Mouse (Mus musculus) embryonic facial prominence, embryonic 11.5 days (tissue): ENCODE data around the gene Rhot1. TPM values are rescaled to one million over a fixed set of nuclear protein-coding genes. Genes with fewer than 3 reads are reported as not detected.
"Not testable (repeated sequence)": the region's sequence is repeated elsewhere in the genome, so short reads cannot be mapped to it uniquely, and the experiment has no call there.

Source experiments
- ATAC-seq: fragments of 200-750 bp; cut with Nextera tagmentation; replicated peaks from 2 replicates; pipeline ENCODE4 v1.8.0; 2017; ENCODE audit warnings: low read depth; ENCODE audit not compliant: insufficient number of reproducible peaks, low FRiP score, low TSS enrichment
- DNase-seq: peaks from one replicate; pipeline ENCODE4 v3.0.0-alpha.2; 2015; ENCODE audit warnings: low spot score
- H3K27ac ChIP-seq: fragments of 300-500 bp; sonication (generic); replicated peaks from 2 replicates; pipeline ENCODE4 v1.5.1; 2014; ENCODE audit warnings: mild to moderate bottlenecking, low read depth, low read length, control low read depth
- H3K27me3 ChIP-seq: fragments of 300-500 bp; sonication (generic); 2 replicates; pipeline ENCODE4 v1.6.1; 2014; ENCODE audit warnings: mild to moderate bottlenecking, low read length, moderate library complexity, mixed read lengths; ENCODE audit not compliant: control insufficient read depth, insufficient read depth
- H3K36me3 ChIP-seq: fragments of 300-500 bp; sonication (generic); replicated peaks from 2 replicates; pipeline ENCODE4 v1.6.1; 2014; ENCODE audit warnings: low read depth, mild to moderate bottlenecking, low read length, moderate library complexity, mixed read lengths; ENCODE audit not compliant: control insufficient read depth, insufficient read depth
- H3K4me1 ChIP-seq: fragments of 300-500 bp; sonication (generic); 2 replicates; pipeline ENCODE4 v1.6.1; 2014; ENCODE audit warnings: low read length, mixed read lengths; ENCODE audit not compliant: control insufficient read depth, insufficient read depth
- H3K4me2 ChIP-seq: fragments of 300-500 bp; sonication (generic); 2 replicates; pipeline ENCODE4 v1.6.1; 2014; ENCODE audit warnings: low read depth, mild to moderate bottlenecking, control low read depth, low read length, moderate library complexity
- H3K4me3 ChIP-seq: fragments of 300-500 bp; sonication (generic); 2 replicates; pipeline ENCODE4 v1.5.1; 2014; ENCODE audit warnings: low read depth, low read length, control low read depth
- H3K9ac ChIP-seq: fragments of 300-500 bp; sonication (generic); replicated peaks from 2 replicates; pipeline ENCODE4 v1.6.1; 2014; ENCODE audit warnings: mild to moderate bottlenecking, control low read depth, low read length
- H3K9me3 ChIP-seq: fragments of 300-500 bp; sonication (generic); replicated peaks from 2 replicates; pipeline ENCODE4 v1.6.1; 2016; ENCODE audit warnings: mild to moderate bottlenecking, low read length, inconsistent platforms, mixed read lengths; ENCODE audit not compliant: control insufficient read depth
- WGBS: fragments of 180-500 bp; shearing (Covaris S2); extraction: QIAGEN DNeasy Blood & Tissue Kit; methylation state at CpG from one replicate; pipeline ENCODE4 v1.1.7; 2014; 5-methylcytosine and 5-hydroxymethylcytosine counted together
- polyA plus RNA-seq: library from polyadenylated mRNA; unstranded; fragments of >200 nt; fragmentation: Nextera tagmentation; extraction: Ambion mirVana; gene quantifications from 2 replicates; pipeline ENCODE4 v1.2.1, GENCODE M21; 2014

Gene Rhot1
- polyA plus RNA-seq, 1 experiment from 2014 or later: 73.1 TPM

GRCm38 (mm10) chr11:80218657-80219293, 10.0 kb downstream of the Rhot1 start:
- H3K4me2 ChIP-seq: no peak overlapping the region
- H3K9me3 ChIP-seq: no peaks in the 10 kb centered on the region
- DNase-seq: no peak
- WGBS: 84% methylated on average over 11 of the region's 11 CpGs
- H3K27me3 ChIP-seq: no peaks in the 10 kb centered on the region
- no peak overlapping the region for H3K27ac ChIP-seq
- no peaks in the 10 kb centered on the region for H3K4me1 ChIP-seq
- H3K9ac ChIP-seq: no peak overlapping the region
- no peak overlapping the region for H3K4me3 ChIP-seq
- H3K36me3 ChIP-seq: peaks cover 4% of the 10 kb centered on the region; the same call in 1 of the 2 replicates
- ATAC-seq: no peak

- H3K27ac ChIP-seq, H3K4me1 ChIP-seq: not testable (repeated sequence)
- 98% methylated on average over 3 of the region's 5 CpGs for WGBS
Observed at GRCm38 (mm10) chr11:80230066-80230465, 21.2 kb downstream of the Rhot1 start.

GRCm38 (mm10) chr11:80237278-80237677, 28.5 kb downstream of the Rhot1 start:
- Histone ChIP-seq H3K4me2 (no peak overlapping the region), H3K9me3 (no peaks in the 10 kb centered on the region), H3K27me3 (no peaks in the 10 kb centered on the region), H3K9ac (no peak overlapping the region), H3K4me1 (no peaks in the 10 kb centered on the region), H3K4me3 (no peak overlapping the region), H3K27ac (no peak overlapping the region), H3K36me3 (peaks cover 3% of the 10 kb centered on the region; the same call in 1 of the 2 replicates)
- 86% methylated on average over 3 of the region's 3 CpGs for WGBS
- no peak for DNase-seq
- no peak for ATAC-seq

More at GRCm38 (mm10) chr11:80230066-80230465, 21.2 kb downstream of the Rhot1 start:
- not testable (repeated sequence) for H3K4me2 ChIP-seq, H3K27me3 ChIP-seq, DNase-seq, H3K9ac ChIP-seq, ATAC-seq, H3K36me3 ChIP-seq, H3K4me3 ChIP-seq, H3K9me3 ChIP-seq

GRCm38 (mm10) chr11:80238306-80238705, 29.5 kb downstream of the Rhot1 start:
- Histone ChIP-seq H3K4me2 (no peak overlapping the region), H3K9me3 (no peaks in the 10 kb centered on the region), H3K27ac (no peak overlapping the region), H3K9ac (no peak overlapping the region), H3K4me1 (no peaks in the 10 kb centered on the region), H3K27me3 (no peaks in the 10 kb centered on the region), H3K4me3 (no peak overlapping the region), H3K36me3 (no peaks in the 10 kb centered on the region; the same call in 1 of the 2 replicates)
- ATAC-seq (no peak), DNase-seq (no peak)
- WGBS: 94% methylated on average over 4 of the region's 4 CpGs

GRCm38 (mm10) chr11:80247026-80247425, 38.2 kb downstream of the Rhot1 start:
- Histone ChIP-seq H3K27me3 (no peaks in the 10 kb centered on the region), H3K4me2 (no peak overlapping the region), H3K4me1 (no peaks in the 10 kb centered on the region), H3K36me3 (no peaks in the 10 kb centered on the region; the same call in 1 of the 2 replicates), H3K27ac (no peak overlapping the region), H3K9me3 (no peaks in the 10 kb centered on the region), H3K4me3 (no peak overlapping the region), H3K9ac (no peak overlapping the region)
- ATAC-seq: no peak
- DNase-seq: no peak

- no peaks in the 10 kb centered on the region for H3K9me3 ChIP-seq
- 93% methylated on average over 3 of the region's 3 CpGs for WGBS
Observed at GRCm38 (mm10) chr11:80248531-80248930, 39.7 kb downstream of the Rhot1 start.

GRCm38 (mm10) chr11:80264137-80264536, 55.3 kb downstream of the Rhot1 start:
- no peak overlapping the region for H3K27ac ChIP-seq
- no peaks in the 10 kb centered on the region for H3K9me3 ChIP-seq
- DNase-seq: no peak
- WGBS: 92% methylated on average over 8 of the region's 8 CpGs
- no peak for ATAC-seq
- no peak overlapping the region for H3K4me3 ChIP-seq
- no peak overlapping the region for H3K4me2 ChIP-seq
- H3K4me1 ChIP-seq: no peaks in the 10 kb centered on the region
- no peak overlapping the region for H3K9ac ChIP-seq
- no peaks in the 10 kb centered on the region for H3K27me3 ChIP-seq
- H3K36me3 ChIP-seq: no peaks in the 10 kb centered on the region; the same call in 1 of the 2 replicates

More at GRCm38 (mm10) chr11:80248531-80248930, 39.7 kb downstream of the Rhot1 start:
- no peak for DNase-seq
- no peaks in the 10 kb centered on the region for H3K27me3 ChIP-seq
- no peak for ATAC-seq
- H3K4me2 ChIP-seq: no peak overlapping the region
- no peaks in the 10 kb centered on the region for H3K4me1 ChIP-seq
- no peak overlapping the region for H3K4me3 ChIP-seq
- no peak overlapping the region for H3K27ac ChIP-seq
- H3K9ac ChIP-seq: no peak overlapping the region
- H3K36me3 ChIP-seq: no peaks in the 10 kb centered on the region

GRCm38 (mm10) chr11:80271096-80271495, 62.3 kb downstream of the Rhot1 start:
- Histone ChIP-seq H3K4me3 (no peak overlapping the region), H3K4me2 (no peak overlapping the region), H3K27me3 (no peaks in the 10 kb centered on the region), H3K36me3 (no peaks in the 10 kb centered on the region), H3K9ac (no peak overlapping the region), H3K27ac (no peak overlapping the region), H3K9me3 (no peaks in the 10 kb centered on the region), H3K4me1 (no peaks in the 10 kb centered on the region)
- ATAC-seq (no peak), DNase-seq (no peak)
- WGBS: 93% methylated on average over 5 of the region's 5 CpGs
